Mouse (Mus musculus): Measurements from ENCODE around the gene Uqcc2. TPM values are rescaled to one million over a fixed set of nuclear protein-coding genes. Genes with fewer than 3 reads are reported as not detected.

Gene Uqcc2
- polyA plus RNA-seq, 1 experiment from 2014 or later, result 349 TPM

GRCm38 (mm10) chr17:27073778-27074177 is 59.9 kb downstream of the Uqcc2 start:
- 74% methylated on average over 9 of the region's 9 CpGs for WGBS
- no peak overlapping the region for H3K9ac ChIP-seq (replicated peaks; ENCODE audit: low read depth, low read length)
- no peak overlapping the region for H3K27ac ChIP-seq (ENCODE audit: low read depth, low read length)
- no peak overlapping the region for H3K4me2 ChIP-seq (ENCODE audit: low read depth, low read length)
- no peak overlapping the region for H3K4me3 ChIP-seq (ENCODE audit: low read depth, low read length)
- H3K36me3 ChIP-seq (ENCODE audit: control insufficient read depth, insufficient read depth, low read length), result no peaks in the 10 kb centered on the region
- H3K9me3 ChIP-seq (ENCODE audit: control insufficient read depth, low read length), result no peaks in the 10 kb centered on the region
- no peaks in the 10 kb centered on the region for H3K27me3 ChIP-seq (ENCODE audit: control insufficient read depth, insufficient read depth, low read length)
- no peak for ATAC-seq (ENCODE audit: low read depth)
- peaks cover 3% of the 10 kb centered on the region; the same call in 1 of the 2 replicates for H3K4me1 ChIP-seq (ENCODE audit: control insufficient read depth, insufficient read depth, low read length)

GRCm38 (mm10) chr17:27073126-27073525 is 60.6 kb downstream of the Uqcc2 start:
- peaks cover 3% of the 10 kb centered on the region; the same call in 1 of the 2 replicates for H3K4me1 ChIP-seq (ENCODE audit: control insufficient read depth, insufficient read depth, low read length)
- H3K36me3 ChIP-seq (ENCODE audit: control insufficient read depth, insufficient read depth, low read length), result no peaks in the 10 kb centered on the region
- H3K27ac ChIP-seq (ENCODE audit: low read depth, low read length), result no peak overlapping the region
- 81% methylated on average over 5 of the region's 5 CpGs for whole genome bisulfite sequencing
- H3K9me3 ChIP-seq (ENCODE audit: control insufficient read depth, low read length), result no peaks in the 10 kb centered on the region
- ATAC-seq (ENCODE audit: low read depth), result no peak
- no peak overlapping the region for H3K4me3 ChIP-seq (ENCODE audit: low read depth, low read length)
- no peaks in the 10 kb centered on the region for H3K27me3 ChIP-seq (ENCODE audit: control insufficient read depth, insufficient read depth, low read length)
- H3K9ac ChIP-seq (replicated peaks; ENCODE audit: low read depth, low read length), result no peak overlapping the region
- H3K4me2 ChIP-seq (ENCODE audit: low read depth, low read length), result no peak overlapping the region

Small RNA genes within 50 kb of the gene (microRNA-seq; reads per million reads assigned to microRNA genes)
- gene Mir7677, result not detected

Other genes with a start within 250 kb of the Uqcc2 start
- gene Kifc5b, start 216.8 kb downstream of the Uqcc2 start, polyA plus RNA-seq (2014; fragmentation: Nextera tagmentation; extraction: Ambion mirVana), result 2.4 and 2.8 TPM in 2 replicates
- 18.8 and 23.8 TPM in 2 replicates for gene Phf1, start 200.9 kb downstream of the Uqcc2 start, polyA plus RNA-seq (2014; fragmentation: Nextera tagmentation; extraction: Ambion mirVana)
- 112 and 127 TPM in 2 replicates for gene Cuta, start 194.3 kb downstream of the Uqcc2 start, polyA plus RNA-seq (2014; fragmentation: Nextera tagmentation; extraction: Ambion mirVana)
- 5.2 and 7.4 TPM in 2 replicates for gene Syngap1, start 192.7 kb downstream of the Uqcc2 start, polyA plus RNA-seq (2014; fragmentation: Nextera tagmentation; extraction: Ambion mirVana)
- gene Zbtb9, start 160.7 kb downstream of the Uqcc2 start, polyA plus RNA-seq (2014; fragmentation: Nextera tagmentation; extraction: Ambion mirVana), result 10.8 and 11.4 TPM in 2 replicates
- gene Bak1, start 104.9 kb downstream of the Uqcc2 start, polyA plus RNA-seq (2014; fragmentation: Nextera tagmentation; extraction: Ambion mirVana), result 4.6 and 5.3 TPM in 2 replicates
- 0.50 and 1.8 TPM in 2 replicates for gene Itpr3, start 76.6 kb downstream of the Uqcc2 start, polyA plus RNA-seq (2014; fragmentation: Nextera tagmentation; extraction: Ambion mirVana)
- gene Ip6k3, start 33.9 kb upstream of the Uqcc2 start, polyA plus RNA-seq (2014; fragmentation: Nextera tagmentation; extraction: Ambion mirVana), result 0.44 and 0.62 TPM in 2 replicates
- 15.6 and 18.0 TPM in 2 replicates for gene Lemd2, start 70.6 kb upstream of the Uqcc2 start, polyA plus RNA-seq (2014; fragmentation: Nextera tagmentation; extraction: Ambion mirVana)

All from neural tube, embryonic 14.5 days (tissue).